Mouse (Mus musculus) Patski (cell line): ENCODE results near the gene Ifitm5. TPM values are rescaled to one million over a fixed set of nuclear protein-coding genes. Genes with fewer than 3 reads are reported as not detected.

ENCODE experiments used
- ATAC-seq: fragments of 100-300 bp; one replicate; pipeline ENCODE4 v1.8.0; 2021
- CTCF ChIA-PET: fragments of 350-600 bp; sonication (Branson Sonifier 250); formaldehyde crosslinking; loops from one replicate; lab custom pipeline; 2022; ENCODE audit warnings: inconsistent platforms; lab: Charles Lee
- POLR2A ChIA-PET: fragments of 350-600 bp; sonication (Branson Sonifier 250); formaldehyde crosslinking; loops from one replicate; lab custom pipeline; 2022; ENCODE audit warnings: antibody characterized with exemption, inconsistent platforms; lab: Charles Lee
- DNase-seq: peaks from one replicate; pipeline ENCODE4 v3.0.0-alpha.2; 2011; ENCODE audit warnings: low read depth, low spot score
- H3K27me3 ChIP-seq: fragments of 371-371 bp; one replicate; pipeline ENCODE4 v1.5.1; 2021
- CTCF ChIP-seq: fragments of 100-300 bp; IDR thresholded peaks from one replicate; pipeline ENCODE4 v1.5.1; 2021
- in situ Hi-C: fragments of 300-500 bp; cut with MboI; formaldehyde crosslinking; loops from 3 replicates; pipeline ENCODE4 v1.11.1; 2018; ENCODE audit warnings: low pct_unique_long_range_greater_than_20kb, mixed read lengths
- polyA plus RNA-seq: library from polyadenylated mRNA; unstranded; gene quantifications from one replicate; pipeline ENCODE4 v1.2.3, GENCODE M21; 2021

The Ifitm5 gene
- polyA plus RNA-seq, 1 experiment from 2014 or later, result 0.30 TPM

- ChIA-PET CTCF (interaction anchor here (1.3 to 2.0 kb wide), 2 partner anchors 12 to 46 kb away, joined by 3 to 5 read pairs; no protein-coding TSS in a partner anchor), POLR2A (interaction anchor here (1.1 kb wide), 1 partner anchor 11 kb away, joined by 3 read pairs; no protein-coding TSS in a partner anchor)
- ATAC-seq (no peak), DNase-seq (no peak)
- no peaks in the 10 kb centered on the region for H3K27me3 ChIP-seq
- no peak for TF ChIP-seq CTCF
- in situ Hi-C loops, result no loop called here
These were observed 4.0 kb upstream of the Ifitm5 start for GRCm38 (mm10) chr7:140953800-140954732.

- POLR2A ChIA-PET, result no interaction called here
- no peak for DNase-seq
- ATAC-seq, result no peak
- no peak for TF ChIP-seq CTCF
- H3K27me3 ChIP-seq, result no peaks in the 10 kb centered on the region
- CTCF ChIA-PET, result no interaction called here
- in situ Hi-C loops, result no loop called here
These were observed 3.0 kb upstream of the Ifitm5 start for GRCm38 (mm10) chr7:140953133-140953532.

GRCm38 (mm10) chr7:140952441-140952840 lies 2.4 kb upstream of the Ifitm5 start:
- in situ Hi-C loops, result no loop called here
- ATAC-seq (no peak), DNase-seq (no peak)
- ChIA-PET POLR2A (no interaction called here), CTCF (interaction anchor here (0.9 kb wide), 1 partner anchor 10 kb away, joined by 3 read pairs; no protein-coding TSS in a partner anchor)
- no peaks in the 10 kb centered on the region for H3K27me3 ChIP-seq
- TF ChIP-seq CTCF, result no peak

- no peak for TF ChIP-seq CTCF
- DNase-seq (no peak), ATAC-seq (no peak)
- H3K27me3 ChIP-seq, result no peaks in the 10 kb centered on the region
- CTCF ChIA-PET, result interaction anchor here (0.9 kb wide), 1 partner anchor 9 kb away, joined by 3 read pairs; no protein-coding TSS in a partner anchor
- POLR2A ChIA-PET, result interaction anchor here (0.6 kb wide), 1 partner anchor 376 kb away, joined by 3 read pairs; the partner anchor contains the start of genes Deaf1 and Tmem80
- in situ Hi-C loops, result no loop called here
These were observed 1.7 kb upstream of the Ifitm5 start for GRCm38 (mm10) chr7:140951765-140952164.

GRCm38 (mm10) chr7:140951051-140951450 lies 960 bp upstream of the Ifitm5 start:
- ChIA-PET CTCF (interaction anchor here (1.3 kb wide), 1 partner anchor 8 kb away, joined by 4 read pairs; no protein-coding TSS in a partner anchor), POLR2A (interaction anchor here (0.6 kb wide), 1 partner anchor 376 kb away, joined by 3 read pairs; the partner anchor contains the start of genes Deaf1 and Tmem80)
- H3K27me3 ChIP-seq, result no peaks in the 10 kb centered on the region
- DNase-seq (no peak), ATAC-seq (no peak)
- in situ Hi-C loops, result no loop called here
- no peak for TF ChIP-seq CTCF

GRCm38 (mm10) chr7:140949255-140949654 lies 836 bp downstream of the Ifitm5 start:
- CTCF ChIA-PET, result no interaction called here
- POLR2A ChIA-PET, result no interaction called here

GRCm38 (mm10) chr7:140948161-140948560 lies 1.9 kb downstream of the Ifitm5 start:
- DNase-seq (no peak), ATAC-seq (no peak)
- ChIA-PET CTCF (interaction anchor here (0.9 kb wide), 1 partner anchor 11 kb away, joined by 4 read pairs; no protein-coding TSS in a partner anchor), POLR2A (no interaction called here)
- H3K27me3 ChIP-seq, result no peaks in the 10 kb centered on the region
- no peak for TF ChIP-seq CTCF
- in situ Hi-C loops, result no loop called here

More at GRCm38 (mm10) chr7:140949255-140949654, 836 bp downstream of the Ifitm5 start:
- in situ Hi-C loops, result no loop called here
- DNase-seq, result no peak
- no peak for ATAC-seq
- H3K27me3 ChIP-seq, result no peaks in the 10 kb centered on the region
- TF ChIP-seq CTCF, result no peak

GRCm38 (mm10) chr7:140946980-140947379 lies 3.1 kb downstream of the Ifitm5 start:
- ChIA-PET POLR2A (interaction anchor here (0.6 kb wide), 1 partner anchor 123 kb away, joined by 7 read pairs; no protein-coding TSS in a partner anchor), CTCF (no interaction called here)
- DNase-seq (no peak), ATAC-seq (no peak)
- H3K27me3 ChIP-seq, result no peaks in the 10 kb centered on the region
- in situ Hi-C loops, result no loop called here
- no peak for TF ChIP-seq CTCF

- in situ Hi-C loops, result no loop called here
- H3K27me3 ChIP-seq, result no peaks in the 10 kb centered on the region
- no peak for ATAC-seq
- ChIA-PET CTCF (no interaction called here), POLR2A (no interaction called here)
- TF ChIP-seq CTCF, result no peak
- DNase-seq, result no peak
These were observed 3.8 kb downstream of the Ifitm5 start for GRCm38 (mm10) chr7:140946311-140946710.

- POLR2A ChIA-PET, result no interaction called here
- CTCF ChIA-PET, result no interaction called here
- H3K27me3 ChIP-seq, result no peaks in the 10 kb centered on the region
- no peak for DNase-seq
- TF ChIP-seq CTCF, result no peak
- in situ Hi-C loops, result no loop called here
- no peak for ATAC-seq
These were observed 4.8 kb downstream of the Ifitm5 start for GRCm38 (mm10) chr7:140945247-140945646.

GRCm38 (mm10) chr7:140944236-140944635 lies 5.9 kb downstream of the Ifitm5 start:
- CTCF ChIA-PET, result no interaction called here
- no peaks in the 10 kb centered on the region for H3K27me3 ChIP-seq
- POLR2A ChIA-PET, result no interaction called here
- ATAC-seq (no peak), DNase-seq (no peak)
- TF ChIP-seq CTCF, result no peak
- in situ Hi-C loops, result no loop called here
